In the genomic region with DNA sequence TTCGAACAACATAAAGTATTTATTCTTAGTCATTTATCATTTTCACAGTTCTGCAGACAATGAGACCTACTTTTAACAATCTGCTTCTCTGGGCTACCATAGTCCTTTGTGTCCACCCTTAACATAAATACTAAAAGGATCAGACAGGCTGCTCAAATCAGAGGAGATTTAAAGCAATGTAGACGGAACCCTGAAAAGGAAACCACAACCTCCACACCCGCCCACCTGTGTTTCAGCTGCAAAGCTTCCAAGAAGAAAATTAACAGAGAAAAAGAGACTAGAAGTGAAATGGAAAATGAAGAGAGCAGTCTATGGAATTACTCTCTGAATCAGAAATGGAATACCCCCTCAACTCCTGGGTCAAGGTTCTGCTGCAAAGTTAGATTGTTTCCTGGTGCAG, we compare ENCODE assay signal across 23 mouse cellular contexts.
DNase-seq lines count a peak whose midpoint lies in the region; ATAC-seq lines count a peak whose summit lies in the region.
"Had no signal": no experiment of that assay in that cellular context is flagged by ENCODE, and none has a peak within 500 bp of the region (broad histone marks: within the 10 kb centered on the region; RNA-seq: fewer than 3 reads in every experiment).

No protein-coding gene starts in this region.

- DNase-seq in CD4-positive, CD25-positive, alpha-beta regulatory T cell, adult 2 months (ENCODE audit: low read depth, low spot score), result peak; percentile 2
- peak; percentile 85 for DNase-seq in right cerebral cortex, adult 18-20 months
- DNase-seq in right cerebral cortex, postnatal 4 days, result no peak
- peak; percentile 42 to 49 for DNase-seq in left cerebral cortex, postnatal 36 days (ENCODE audit: low spot score in 2 of 2)
- DNase-seq in telencephalon, adult 2 months (ENCODE audit: low read depth, low spot score), result peak; percentile 79
- DNase-seq in cerebellum, adult 9-11 months, result no peak
- no peak for DNase-seq in gastrocnemius, adult 18-20 months (ENCODE audit: low spot score)
- DNase-seq: adrenal gland, postnatal 25 days; cerebellum, postnatal 14 days; gastrocnemius, postnatal 25 days; heart, adult 18-20 months; heart, postnatal 10 days; kidney, postnatal 4 days; liver, embryonic 13.5 days; lung, adult 2 months; lung, postnatal 14 days; midbrain, embryonic 14.5 days; retina, postnatal 1 day; thymus, postnatal 14 days had no signal

- intact Hi-C loops in left cerebral cortex, postnatal 36 days (cut with DNase I), result no loop called here

- no peak for ATAC-seq in CD4-positive, CD25-positive, alpha-beta regulatory T cell, adult 4 months
- ATAC-seq: forebrain, embryonic 13.5 days; hindbrain, postnatal 0 days; intestine, postnatal 0 days had no signal

Comparison
In these comparisons a context has a peak if more than half of its experiments do, and no peak if none do; other contexts are left out.
1. DNase-seq: peak in CD4-positive, CD25-positive, alpha-beta regulatory T cell, adult 2 months (single experiment), right cerebral cortex, adult 18-20 months (single experiment), left cerebral cortex, postnatal 36 days (2 of 2) and telencephalon, adult 2 months (single experiment); none in right cerebral cortex, postnatal 4 days (single experiment), cerebellum, adult 9-11 months (single experiment) and gastrocnemius, adult 18-20 months (single experiment).